Mouse (Mus musculus) intestine, postnatal 0 days (tissue): ENCODE data around the gene Elavl3. TPM values are rescaled to one million over a fixed set of nuclear protein-coding genes. Genes with fewer than 3 reads are reported as not detected.
A peak's percentile ranks its signal among the peaks of the same experiment; 100 is the strongest.

Source experiments
- ATAC-seq: fragments of 200-750 bp; cut with Nextera tagmentation; 2 replicates; pipeline ENCODE4 v1.8.0; 2017; ENCODE audit warnings: mild to moderate bottlenecking, moderate TSS enrichment, moderate library complexity
- H3K27ac ChIP-seq: fragments of 300-500 bp; sonication (generic); 2 replicates; pipeline ENCODE4 v1.5.1; 2014; ENCODE audit warnings: mild to moderate bottlenecking, low read depth, low read length, moderate library complexity
- H3K27me3 ChIP-seq: fragments of 300-500 bp; sonication (generic); replicated peaks from 2 replicates; pipeline ENCODE4 v1.6.1; 2014; ENCODE audit warnings: low read length, mixed read lengths; ENCODE audit not compliant: control insufficient read depth, insufficient read depth
- H3K36me3 ChIP-seq: fragments of 300-500 bp; sonication (generic); 2 replicates; pipeline ENCODE4 v1.6.1; 2014; ENCODE audit warnings: mild to moderate bottlenecking, moderate library complexity; ENCODE audit not compliant: control insufficient read depth, insufficient read depth
- H3K4me1 ChIP-seq: fragments of 300-500 bp; sonication (generic); replicated peaks from 2 replicates; pipeline ENCODE4 v1.6.1; 2014; ENCODE audit warnings: antibody characterized with exemption, low read length, mixed read lengths; ENCODE audit not compliant: control insufficient read depth, insufficient read depth
- H3K4me2 ChIP-seq: fragments of 300-500 bp; sonication (generic); replicated peaks from 2 replicates; pipeline ENCODE4 v1.6.1; 2014; ENCODE audit warnings: low read depth, mild to moderate bottlenecking, moderate library complexity
- H3K4me3 ChIP-seq: fragments of 300-500 bp; sonication (generic); 2 replicates; pipeline ENCODE4 v1.5.1; 2014; ENCODE audit warnings: low read depth, low read length
- H3K9ac ChIP-seq: fragments of 300-500 bp; sonication (generic); 2 replicates; pipeline ENCODE4 v1.6.1; 2014; ENCODE audit warnings: mild to moderate bottlenecking, low read depth, low read length
- H3K9me3 ChIP-seq: fragments of 300-500 bp; sonication (generic); 2 replicates; pipeline ENCODE4 v1.6.1; 2016; ENCODE audit warnings: mixed run types; ENCODE audit not compliant: control insufficient read depth
- CTCF ChIP-seq: sonication (generic); IDR thresholded peaks from 2 replicates; pipeline ENCODE4 v1.5.1; 2016; ENCODE audit warnings: low read depth, mild to moderate bottlenecking, control low read depth, antibody characterized with exemption, moderate library complexity
- WGBS: fragments of 180-500 bp; shearing (Covaris S2); extraction: QIAGEN DNeasy Blood & Tissue Kit; methylation state at CpG from one replicate; pipeline ENCODE4 v1.1.7; 2014; 5-methylcytosine and 5-hydroxymethylcytosine counted together
- polyA plus RNA-seq: library from polyadenylated mRNA; unstranded; fragments of >200 nt; fragmentation: Nextera tagmentation; extraction: Ambion mirVana; gene quantifications from 2 replicates; pipeline ENCODE4 v1.2.1, GENCODE M21; 2015

The Elavl3 gene
- polyA plus RNA-seq, 1 experiment from 2014 or later, result 0.78 TPM

DNA sequence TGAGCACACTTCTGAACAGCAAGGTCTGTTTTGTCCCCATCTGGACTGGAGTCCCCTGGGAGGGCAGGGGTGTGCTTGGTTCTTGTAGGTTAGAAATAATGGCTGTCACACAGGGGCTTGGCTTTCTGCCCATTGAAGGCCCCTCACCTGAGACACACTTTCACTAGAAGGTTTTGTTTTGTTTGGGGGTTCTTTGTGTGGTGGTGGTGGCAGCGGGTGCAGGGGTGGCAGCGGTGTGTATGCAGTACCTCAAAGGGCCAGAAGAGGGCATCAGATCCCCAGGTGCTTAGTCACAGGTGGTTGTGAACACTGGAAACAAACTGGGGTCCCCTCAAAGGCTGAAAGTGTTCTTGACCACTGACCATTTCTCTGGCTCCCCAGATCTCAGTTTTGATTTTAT is 73.9 kb downstream of the Elavl3 start:
- Histone ChIP-seq H3K4me3 (no peak overlapping the region), H3K27ac (no peak overlapping the region), H3K9ac (no peak overlapping the region), H3K9me3 (no peaks in the 10 kb centered on the region), H3K4me1 (no peaks in the 10 kb centered on the region), H3K36me3 (no peaks in the 10 kb centered on the region), H3K27me3 (no peaks in the 10 kb centered on the region), H3K4me2 (no peak overlapping the region)
- ATAC-seq, result no peak
- TF ChIP-seq CTCF, result peak; percentile 79
- WGBS, result 22% methylated on average over 2 of the region's 2 CpGs

DNA sequence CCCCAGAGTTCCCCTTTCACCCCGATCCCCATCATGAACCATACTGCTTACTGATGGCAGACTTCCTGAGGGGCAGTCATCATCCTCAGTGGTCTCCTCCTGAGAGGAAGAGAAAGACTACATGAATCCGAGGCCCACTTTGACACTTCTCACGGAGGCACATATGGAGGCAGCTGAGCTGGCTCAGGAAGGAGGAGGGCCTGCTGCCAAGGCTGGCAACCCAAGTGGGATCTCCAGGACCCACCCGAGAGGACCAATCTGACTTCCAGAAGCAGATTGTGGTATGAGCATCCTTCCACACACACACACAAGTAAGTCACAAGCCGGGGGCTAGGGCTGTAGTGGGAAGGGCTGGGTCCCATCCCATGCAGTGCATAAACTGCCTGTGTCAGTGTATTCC is 74.5 kb downstream of the Elavl3 start:
- TF ChIP-seq CTCF, result no peak
- Histone ChIP-seq H3K36me3 (no peaks in the 10 kb centered on the region), H3K4me3 (no peak overlapping the region), H3K9me3 (no peaks in the 10 kb centered on the region), H3K27ac (no peak overlapping the region), H3K4me1 (no peaks in the 10 kb centered on the region), H3K9ac (no peak overlapping the region), H3K27me3 (no peaks in the 10 kb centered on the region), H3K4me2 (no peak overlapping the region)
- 85% methylated on average over 5 of the region's 5 CpGs for WGBS
- ATAC-seq, result no peak

DNA sequence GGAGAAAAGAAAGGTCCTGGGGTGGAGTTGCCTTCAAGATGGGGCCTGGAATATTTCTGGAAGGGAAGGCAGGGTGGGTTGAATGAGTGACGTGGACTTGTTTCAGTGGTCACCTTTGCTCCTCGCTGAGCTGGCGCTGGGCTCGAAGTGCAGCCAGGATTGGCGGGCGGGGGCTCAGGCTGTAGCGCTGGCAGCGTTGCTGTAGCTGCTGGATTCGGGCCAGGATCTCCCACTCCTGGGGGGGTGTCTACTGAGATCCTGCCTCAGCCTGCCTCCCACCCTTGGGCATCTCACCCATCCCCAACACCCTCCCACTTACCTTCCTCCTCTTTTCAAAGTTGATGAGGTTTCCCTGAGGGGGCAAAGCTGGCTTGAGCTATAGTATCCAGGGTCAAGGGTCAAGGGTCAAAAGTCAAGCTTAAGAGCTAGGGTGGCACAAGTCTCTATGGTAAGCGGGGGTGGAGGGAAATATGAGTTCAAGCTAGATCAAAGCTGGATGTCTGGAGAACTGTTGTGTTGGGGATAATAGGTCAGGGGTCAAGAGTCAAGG is 75.1 kb downstream of the Elavl3 start:
- H3K4me2 ChIP-seq, result no peak overlapping the region
- H3K9me3 ChIP-seq, result no peaks in the 10 kb centered on the region
- 86% methylated on average over 10 of the region's 10 CpGs for WGBS
- no peaks in the 10 kb centered on the region for H3K27me3 ChIP-seq
- H3K36me3 ChIP-seq, result no peaks in the 10 kb centered on the region
- no peak for ATAC-seq
- no peak for TF ChIP-seq CTCF
- no peak overlapping the region for H3K27ac ChIP-seq
- no peaks in the 10 kb centered on the region for H3K4me1 ChIP-seq
- no peak overlapping the region for H3K9ac ChIP-seq
- H3K4me3 ChIP-seq, result no peak overlapping the region

- no peaks in the 10 kb centered on the region for H3K9me3 ChIP-seq
- no peak overlapping the region for H3K9ac ChIP-seq
- no peak overlapping the region for H3K4me2 ChIP-seq
- H3K4me1 ChIP-seq, result no peaks in the 10 kb centered on the region
- TF ChIP-seq CTCF, result no peak
- 83% methylated on average over 4 of the region's 4 CpGs for WGBS
- H3K36me3 ChIP-seq, result no peaks in the 10 kb centered on the region
- no peak overlapping the region for H3K4me3 ChIP-seq
- no peak for ATAC-seq
- H3K27ac ChIP-seq, result no peak overlapping the region
- no peaks in the 10 kb centered on the region for H3K27me3 ChIP-seq
Observed at GRCm38 (mm10) chr9:21969304-21969703, 82.5 kb downstream of the Elavl3 start.

GRCm38 (mm10) chr9:21968883-21969282 is 82.9 kb downstream of the Elavl3 start:
- Histone ChIP-seq H3K27ac (no peak overlapping the region), H3K9ac (no peak overlapping the region), H3K4me2 (no peak overlapping the region), H3K9me3 (no peaks in the 10 kb centered on the region), H3K4me3 (no peak overlapping the region), H3K27me3 (no peaks in the 10 kb centered on the region), H3K4me1 (no peaks in the 10 kb centered on the region), H3K36me3 (no peaks in the 10 kb centered on the region)
- ATAC-seq, result no peak
- WGBS, result 42% methylated on average over 6 of the region's 6 CpGs
- TF ChIP-seq CTCF, result no peak

Other genes with a start within 250 kb of the Elavl3 start
- gene Angptl8, start 216.5 kb downstream of the Elavl3 start, polyA plus RNA-seq, result 15.9 and 21.1 TPM in 2 replicates
- gene Dock6, start 199.4 kb downstream of the Elavl3 start, polyA plus RNA-seq, result 15.5 and 18.4 TPM in 2 replicates
- 19.9 and 20.3 TPM in 2 replicates for gene Rab3d, start 133.8 kb downstream of the Elavl3 start, polyA plus RNA-seq
- 0.63 and 0.99 TPM in 2 replicates for gene Ccdc159, start 124.6 kb downstream of the Elavl3 start, polyA plus RNA-seq
- gene Tmem205, start 124.5 kb downstream of the Elavl3 start, polyA plus RNA-seq, result 83.1 and 88.2 TPM in 2 replicates
- 2.9 and 3.2 TPM in 2 replicates for gene Plppr2, start 115.0 kb downstream of the Elavl3 start, polyA plus RNA-seq
- 4.6 and 4.8 TPM in 2 replicates for gene Swsap1, start 96.3 kb downstream of the Elavl3 start, polyA plus RNA-seq
- gene Epor, start 88.5 kb downstream of the Elavl3 start, polyA plus RNA-seq, result 3.2 and 3.8 TPM in 2 replicates
- gene Rgl3, start 62.6 kb downstream of the Elavl3 start, polyA plus RNA-seq, result 2.1 and 2.5 TPM in 2 replicates
- 0.22 and 0.35 TPM in 2 replicates for gene Ccdc151, start 49.4 kb downstream of the Elavl3 start, polyA plus RNA-seq
- 98.6 and 104 TPM in 2 replicates for gene Prkcsh, start 49.2 kb downstream of the Elavl3 start, polyA plus RNA-seq
- not detected in 2 replicates for gene Gm49318, start 19.2 kb upstream of the Elavl3 start, polyA plus RNA-seq
- gene Zfp653, start 19.4 kb upstream of the Elavl3 start, polyA plus RNA-seq, result 4.2 and 4.5 TPM in 2 replicates
- gene Ecsit, start 33.4 kb upstream of the Elavl3 start, polyA plus RNA-seq, result 23.8 and 25.3 TPM in 2 replicates
- gene Cnn1, start 47.2 kb upstream of the Elavl3 start, polyA plus RNA-seq, result 419 and 432 TPM in 2 replicates
- gene Elof1, start 65.1 kb upstream of the Elavl3 start, polyA plus RNA-seq, result 93.7 and 99.4 TPM in 2 replicates
- gene Acp5, start 83.7 kb upstream of the Elavl3 start, polyA plus RNA-seq, result 175 and 178 TPM in 2 replicates
- gene Pigyl, start 104.8 kb upstream of the Elavl3 start, polyA plus RNA-seq, result 121 and 123 TPM in 2 replicates
- gene Zfp872, start 136.1 kb upstream of the Elavl3 start, polyA plus RNA-seq, result 0.27 and 0.38 TPM in 2 replicates
- gene Zfp809, start 173.7 kb upstream of the Elavl3 start, polyA plus RNA-seq, result 12.6 and 14.4 TPM in 2 replicates
- gene Zfp599, start 207.9 kb upstream of the Elavl3 start, polyA plus RNA-seq, result 1.3 and 1.5 TPM in 2 replicates